Mouse (Mus musculus): Measurements from ENCODE around the gene Cldn34b3. TPM values are rescaled to one million over a fixed set of nuclear protein-coding genes. Genes with fewer than 3 reads are reported as not detected.
"Not testable (repeated sequence)": the region's sequence is repeated elsewhere in the genome, so short reads cannot be mapped to it uniquely, and the experiment has no call there.

Cldn34b3 gene
- polyA plus RNA-seq (2017; shearing (Covaris generic)) = not detected

DNA sequence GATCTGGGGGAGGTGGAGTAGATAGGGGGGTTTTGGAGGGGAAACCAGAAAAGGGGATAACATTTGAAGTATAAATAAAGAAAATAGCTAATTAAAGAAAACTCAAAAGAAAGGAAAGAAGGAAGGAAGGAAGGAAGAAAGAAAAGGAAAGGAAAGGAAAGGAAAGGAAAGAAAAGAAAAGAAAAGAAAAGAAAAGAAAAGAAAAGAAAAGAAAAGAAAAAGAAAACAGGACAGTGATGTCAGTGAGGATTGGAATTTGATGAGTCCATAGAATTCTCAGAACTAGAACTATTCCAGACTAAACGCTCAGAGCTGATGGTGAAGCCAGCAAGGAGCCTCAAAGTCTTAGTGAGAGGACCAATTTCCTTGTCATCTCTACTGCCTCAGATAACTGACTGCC, at the start of gene Cldn34b3:
Gene Cldn34b3, plus strand, starts transcription at position 301 of the 400 bp plus-strand sequence.
- not testable (repeated sequence) for ATAC-seq

Other genes starting within 250 kb of the Cldn34b3 start
- not detected for gene Cldn34b4, start 129.0 kb downstream of the Cldn34b3 start, polyA plus RNA-seq (2017; shearing (Covaris generic))